Mouse (Mus musculus) Patski (cell line): Measurements from ENCODE around the gene March11. TPM values are rescaled to one million over a fixed set of nuclear protein-coding genes. Genes with fewer than 3 reads are reported as not detected.

Source experiments
- ATAC-seq: fragments of 100-300 bp; one replicate; pipeline ENCODE4 v1.8.0; 2021
- CTCF ChIA-PET: fragments of 350-600 bp; sonication (Branson Sonifier 250); formaldehyde crosslinking; loops from one replicate; lab custom pipeline; 2022; ENCODE audit warnings: inconsistent platforms; lab: Charles Lee
- POLR2A ChIA-PET: fragments of 350-600 bp; sonication (Branson Sonifier 250); formaldehyde crosslinking; loops from one replicate; lab custom pipeline; 2022; ENCODE audit warnings: antibody characterized with exemption, inconsistent platforms; lab: Charles Lee
- DNase-seq: peaks from one replicate; pipeline ENCODE4 v3.0.0-alpha.2; 2011; ENCODE audit warnings: low read depth, low spot score
- H3K27me3 ChIP-seq: fragments of 371-371 bp; one replicate; pipeline ENCODE4 v1.5.1; 2021
- CTCF ChIP-seq: fragments of 100-300 bp; IDR thresholded peaks from one replicate; pipeline ENCODE4 v1.5.1; 2021
- in situ Hi-C: fragments of 300-500 bp; cut with MboI; formaldehyde crosslinking; loops from 3 replicates; pipeline ENCODE4 v1.11.1; 2018; ENCODE audit warnings: low pct_unique_long_range_greater_than_20kb, mixed read lengths
- polyA plus RNA-seq: library from polyadenylated mRNA; unstranded; gene quantifications from one replicate; pipeline ENCODE4 v1.2.3, GENCODE M21; 2021

March11 gene
- polyA plus RNA-seq, 1 experiment from 2014 or later = 0.09 TPM

DNA sequence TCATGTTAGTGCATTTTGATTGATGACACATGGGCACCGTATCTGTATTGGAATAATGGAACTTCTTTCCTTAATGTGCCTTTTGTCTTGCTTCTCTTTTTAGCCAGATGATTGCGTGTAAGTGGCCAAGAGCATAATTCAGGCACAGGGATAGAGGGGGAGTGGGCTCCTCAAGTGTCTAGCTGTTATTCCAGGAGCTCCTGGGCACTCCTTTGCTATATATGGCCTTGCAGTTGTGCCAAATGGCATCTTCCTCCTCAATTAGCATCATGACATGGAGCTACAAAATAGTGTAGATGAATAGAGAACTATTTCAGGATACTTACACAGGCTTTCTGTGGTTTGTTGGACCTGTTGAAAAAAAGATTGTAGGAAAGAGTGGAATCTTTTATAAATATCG lies 11.6 kb downstream of the March11 start:
- in situ Hi-C loops = loop anchor here (10.0 kb wide), 1 partner anchor 516 kb away; no protein-coding TSS in a partner anchor
- no peak for ATAC-seq
- H3K27me3 ChIP-seq = peaks cover 32% of the 10 kb centered on the region
- CTCF ChIA-PET = no interaction called here
- POLR2A ChIA-PET = no interaction called here
- DNase-seq = no peak
- no peak for TF ChIP-seq CTCF

DNA sequence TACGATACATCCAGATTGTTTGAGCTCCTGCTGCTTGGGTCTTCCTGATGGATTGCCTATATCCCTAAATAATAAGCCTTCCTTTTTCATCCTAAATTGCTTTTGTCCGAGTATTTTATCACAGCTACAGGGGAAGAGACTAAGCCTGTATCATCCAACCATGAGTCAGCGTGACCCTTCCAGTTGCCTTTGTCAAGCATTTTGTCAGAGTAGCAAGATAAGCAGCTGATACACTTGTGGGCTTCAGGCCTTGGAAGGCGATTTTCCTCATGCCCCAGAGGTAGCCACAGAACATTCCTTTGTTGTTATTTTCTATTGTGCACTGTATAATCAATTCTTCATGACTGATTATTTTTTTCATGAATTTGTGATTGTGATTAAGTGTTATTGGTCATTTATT lies 14.0 kb downstream of the March11 start:
- TF ChIP-seq CTCF = no peak

DNA sequence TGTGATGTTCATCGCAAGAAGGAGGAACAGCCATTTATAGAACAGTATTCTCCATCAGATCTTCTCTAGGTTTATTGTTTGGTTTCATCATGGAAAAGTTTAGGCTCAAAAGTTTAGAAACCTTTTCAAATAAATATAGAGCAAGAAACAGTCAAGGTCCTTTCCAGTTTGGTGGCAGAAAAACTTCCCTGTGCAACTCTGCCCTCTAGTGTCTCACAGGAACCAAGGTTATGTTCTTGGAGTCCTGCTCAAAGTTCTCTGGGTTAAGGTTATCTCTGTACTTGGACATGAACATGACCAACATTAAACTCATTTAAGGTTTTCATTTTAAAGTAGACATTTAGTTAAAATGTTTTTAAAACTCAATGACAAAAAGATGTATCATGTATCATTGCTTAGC lies 18.3 kb downstream of the March11 start:
- in situ Hi-C loops = loop anchor here (5.0 to 10.0 kb wide), 2 partner anchors 330 to 522 kb away; no protein-coding TSS in a partner anchor
- ATAC-seq (no peak), DNase-seq (peak; percentile 2)
- ChIA-PET POLR2A (no interaction called here), CTCF (interaction anchor here (1.1 to 1.5 kb wide), 4 partner anchors 326 to 521 kb away, joined by 3 to 11 read pairs (median 4); no protein-coding TSS in a partner anchor)
- peak; percentile 71 for TF ChIP-seq CTCF
- H3K27me3 ChIP-seq = peaks cover 55% of the 10 kb centered on the region

More for the DNA sequence above, 14.0 kb downstream of the March11 start:
- POLR2A ChIA-PET = no interaction called here
- ATAC-seq (no peak), DNase-seq (no peak)
- CTCF ChIA-PET = interaction anchor here (0.7 to 1.9 kb wide), 3 partner anchors 17 to 329 kb away, joined by 3 to 6 read pairs (median 5); no protein-coding TSS in a partner anchor
- peaks cover 49% of the 10 kb centered on the region for H3K27me3 ChIP-seq
- in situ Hi-C loops = loop anchor here (10.0 kb wide), 1 partner anchor 518 kb away; no protein-coding TSS in a partner anchor

DNA sequence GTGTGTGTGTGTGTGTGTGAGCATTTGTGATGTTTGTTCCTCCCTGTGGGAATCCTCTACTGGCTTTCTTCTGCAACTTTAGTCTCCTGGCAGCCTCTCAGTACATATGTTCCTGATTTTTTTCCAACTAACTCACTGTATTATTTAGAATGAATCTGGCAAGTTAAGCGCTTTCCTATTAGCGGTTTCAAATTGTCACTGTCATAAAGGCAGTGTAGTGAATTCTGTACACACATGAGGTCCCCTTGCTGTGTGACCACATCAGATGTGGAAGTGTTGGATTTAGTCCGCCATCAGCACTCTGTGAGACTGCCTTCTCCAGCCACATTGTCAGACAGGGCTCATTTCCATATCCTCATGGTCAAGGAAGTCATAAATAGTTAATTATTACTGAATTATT lies 26.9 kb downstream of the March11 start:
- H3K27me3 ChIP-seq = peaks cover 18% of the 10 kb centered on the region
- ChIA-PET POLR2A (no interaction called here), CTCF (no interaction called here)
- TF ChIP-seq CTCF = no peak
- ATAC-seq = no peak
- in situ Hi-C loops = no loop called here
- no peak for DNase-seq

DNA sequence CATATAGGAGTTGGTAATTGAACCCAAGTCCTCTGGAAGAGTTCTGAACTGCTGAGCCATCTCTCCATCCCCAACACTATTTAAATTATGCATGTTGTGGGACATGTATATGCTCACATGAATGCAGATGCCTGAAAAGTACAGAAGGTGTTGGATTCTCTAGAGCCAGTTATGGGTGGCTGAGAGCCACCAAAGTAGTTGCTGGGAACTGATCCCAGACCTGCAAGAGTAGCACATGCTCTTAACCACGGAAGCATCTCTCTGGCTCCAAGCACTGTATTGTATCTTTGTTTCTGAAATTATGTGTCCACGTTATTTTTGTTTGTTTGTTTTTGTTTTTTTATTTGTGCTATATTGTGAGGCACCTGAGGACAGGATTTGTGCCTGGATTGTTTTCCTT lies 28.9 kb downstream of the March11 start:
- in situ Hi-C loops = no loop called here
- no peak for ATAC-seq
- ChIA-PET POLR2A (no interaction called here), CTCF (no interaction called here)
- DNase-seq = no peak
- no peak for TF ChIP-seq CTCF
- peaks cover 21% of the 10 kb centered on the region for H3K27me3 ChIP-seq

DNA sequence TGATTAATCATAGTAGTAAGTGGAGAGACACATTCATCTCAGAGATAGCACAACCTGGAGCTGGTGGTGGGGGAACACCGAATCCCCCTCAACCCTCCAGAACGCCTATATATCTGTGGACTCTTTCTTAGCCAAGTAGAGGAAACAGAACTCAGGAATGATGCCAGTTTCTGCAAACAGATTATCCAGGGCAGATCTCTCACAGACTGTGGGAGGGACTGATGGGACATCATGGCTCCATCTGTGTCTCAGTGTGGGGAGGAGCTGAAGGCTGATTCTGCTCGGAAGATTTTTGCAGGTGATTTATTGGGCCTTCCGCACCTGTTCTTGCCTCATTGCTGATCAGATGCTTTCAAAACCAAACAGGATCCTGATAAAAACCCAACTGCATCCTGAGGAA lies 29.5 kb downstream of the March11 start:
- POLR2A ChIA-PET = no interaction called here
- in situ Hi-C loops = no loop called here
- TF ChIP-seq CTCF = no peak
- CTCF ChIA-PET = no interaction called here
- H3K27me3 ChIP-seq = peaks cover 16% of the 10 kb centered on the region
- DNase-seq (no peak), ATAC-seq (no peak)

GRCm38 (mm10) chr15:26340490-26340889 lies 31.6 kb downstream of the March11 start:
- ChIA-PET CTCF (no interaction called here), POLR2A (no interaction called here)
- DNase-seq (no peak), ATAC-seq (no peak)
- no peak for TF ChIP-seq CTCF
- in situ Hi-C loops = no loop called here
- H3K27me3 ChIP-seq = peaks cover 9% of the 10 kb centered on the region

- no peak for ATAC-seq
- peaks cover 13% of the 10 kb centered on the region for H3K27me3 ChIP-seq
- in situ Hi-C loops = no loop called here
- no peak for TF ChIP-seq CTCF
- no peak for DNase-seq
- ChIA-PET CTCF (no interaction called here), POLR2A (no interaction called here)
These were observed 32.1 kb downstream of the March11 start for GRCm38 (mm10) chr15:26340966-26341365.

- ChIA-PET POLR2A (no interaction called here), CTCF (no interaction called here)
- no peak for DNase-seq
- TF ChIP-seq CTCF = no peak
- in situ Hi-C loops = no loop called here
- no peak for ATAC-seq
- H3K27me3 ChIP-seq = peaks cover 33% of the 10 kb centered on the region
These were observed 35.5 kb downstream of the March11 start for GRCm38 (mm10) chr15:26344329-26344728.

DNA sequence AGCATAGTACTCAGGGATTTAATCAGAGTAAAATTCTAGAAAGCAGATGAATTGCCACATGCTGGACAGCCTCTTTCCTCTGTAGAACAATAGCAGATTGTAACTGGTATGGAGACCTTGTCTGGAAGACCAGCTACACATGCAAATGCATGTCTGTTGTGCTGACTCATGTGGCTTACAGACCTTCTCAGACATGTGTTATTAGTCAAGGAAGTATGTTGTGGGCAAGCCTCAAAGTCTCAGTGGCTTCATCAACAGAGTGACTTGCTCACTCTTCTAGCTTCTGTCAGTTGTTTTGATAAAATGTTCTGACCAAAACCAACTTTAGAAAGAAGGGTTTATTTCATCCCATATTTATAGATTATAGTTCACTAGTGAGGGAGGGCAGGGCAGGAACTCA lies 44.8 kb downstream of the March11 start:
- peaks cover 15% of the 10 kb centered on the region for H3K27me3 ChIP-seq
- ChIA-PET POLR2A (no interaction called here), CTCF (no interaction called here)
- TF ChIP-seq CTCF = no peak
- ATAC-seq (no peak), DNase-seq (no peak)
- in situ Hi-C loops = no loop called here

- no peak for TF ChIP-seq CTCF
- DNase-seq = no peak
- ATAC-seq = no peak
- ChIA-PET POLR2A (interaction anchor here (0.6 kb wide), 1 partner anchor 380 kb away, joined by 5 read pairs; no protein-coding TSS in a partner anchor), CTCF (interaction anchor here (1.1 kb wide), 1 partner anchor 18 kb away, joined by 3 read pairs; no protein-coding TSS in a partner anchor)
- in situ Hi-C loops = no loop called here
- peaks cover 6% of the 10 kb centered on the region for H3K27me3 ChIP-seq
These were observed 56.5 kb downstream of the March11 start for GRCm38 (mm10) chr15:26365344-26365743.

DNA sequence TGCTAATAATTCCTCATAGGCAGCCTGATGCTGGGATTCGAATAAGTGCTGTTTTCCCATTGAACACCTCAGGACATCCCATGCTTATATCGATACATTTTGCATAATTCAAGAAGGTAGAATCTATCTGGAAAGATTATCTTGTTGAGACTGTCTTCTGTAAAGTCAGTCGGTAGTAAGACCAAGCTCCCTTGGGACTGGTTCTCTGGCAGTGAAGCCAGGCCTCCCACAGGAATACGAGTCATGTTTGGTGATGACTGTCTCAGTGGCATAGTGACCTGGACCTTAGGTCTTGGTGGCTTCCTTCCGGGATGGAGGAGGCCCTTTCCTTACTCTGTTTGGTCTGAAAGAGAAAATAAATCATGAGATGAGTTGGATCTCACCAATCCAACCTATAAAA lies 57.7 kb downstream of the March11 start:
- POLR2A ChIA-PET = no interaction called here
- CTCF ChIA-PET = no interaction called here
- DNase-seq = no peak
- in situ Hi-C loops = no loop called here
- peaks cover 6% of the 10 kb centered on the region for H3K27me3 ChIP-seq
- TF ChIP-seq CTCF = no peak
- ATAC-seq = no peak
